Mouse (Mus musculus) embryonic facial prominence, embryonic 15.5 days (tissue): ENCODE measurements around the gene Decr2. TPM values are rescaled to one million over a fixed set of nuclear protein-coding genes. Genes with fewer than 3 reads are reported as not detected.
"Not testable (repeated sequence)": the region's sequence is repeated elsewhere in the genome, so short reads cannot be mapped to it uniquely, and the experiment has no call there.

Source experiments
- ATAC-seq: fragments of 200-750 bp; cut with Nextera tagmentation; 2 replicates; pipeline ENCODE4 v1.8.0; 2017; ENCODE audit warnings: low read depth, moderate TSS enrichment; ENCODE audit not compliant: insufficient number of reproducible peaks, low FRiP score, low TSS enrichment
- H3K27ac ChIP-seq: fragments of 300-500 bp; sonication (generic); replicated peaks from 2 replicates; pipeline ENCODE4 v1.5.1; 2015; ENCODE audit warnings: mild to moderate bottlenecking, inconsistent platforms
- H3K27me3 ChIP-seq: fragments of 300-500 bp; sonication (generic); 2 replicates; pipeline ENCODE4 v1.6.1; 2015; ENCODE audit warnings: inconsistent platforms
- H3K36me3 ChIP-seq: fragments of 300-500 bp; sonication (generic); 2 replicates; pipeline ENCODE4 v1.6.1; 2015; ENCODE audit warnings: mild to moderate bottlenecking, inconsistent platforms
- H3K4me1 ChIP-seq: fragments of 300-500 bp; sonication (generic); 2 replicates; pipeline ENCODE4 v1.6.1; 2015; ENCODE audit warnings: inconsistent platforms
- H3K4me2 ChIP-seq: fragments of 300-500 bp; sonication (generic); replicated peaks from 2 replicates; pipeline ENCODE4 v1.6.1; 2015; ENCODE audit warnings: mild to moderate bottlenecking, inconsistent platforms
- H3K4me3 ChIP-seq: fragments of 300-500 bp; sonication (generic); replicated peaks from 2 replicates; pipeline ENCODE4 v1.5.1; 2015; ENCODE audit warnings: mild to moderate bottlenecking, inconsistent platforms
- H3K9ac ChIP-seq: fragments of 300-500 bp; sonication (generic); 2 replicates; pipeline ENCODE4 v1.6.1; 2015; ENCODE audit warnings: inconsistent platforms
- H3K9me3 ChIP-seq: fragments of 300-500 bp; sonication (generic); replicated peaks from 2 replicates; pipeline ENCODE4 v1.6.1; 2016; ENCODE audit warnings: inconsistent platforms
- WGBS: fragments of 180-500 bp; shearing (Covaris S2); methylation state at CpG from one replicate; pipeline ENCODE4 v1.1.7; 2015; 5-methylcytosine and 5-hydroxymethylcytosine counted together
- polyA plus RNA-seq: library from polyadenylated mRNA; unstranded; fragments of >200 nt; fragmentation: Nextera tagmentation; extraction: Ambion mirVana; gene quantifications from 2 replicates; pipeline ENCODE4 v1.2.1, GENCODE M21; 2015

Decr2 gene
- polyA plus RNA-seq, 1 experiment from 2014 or later = 42.6 TPM

DNA sequence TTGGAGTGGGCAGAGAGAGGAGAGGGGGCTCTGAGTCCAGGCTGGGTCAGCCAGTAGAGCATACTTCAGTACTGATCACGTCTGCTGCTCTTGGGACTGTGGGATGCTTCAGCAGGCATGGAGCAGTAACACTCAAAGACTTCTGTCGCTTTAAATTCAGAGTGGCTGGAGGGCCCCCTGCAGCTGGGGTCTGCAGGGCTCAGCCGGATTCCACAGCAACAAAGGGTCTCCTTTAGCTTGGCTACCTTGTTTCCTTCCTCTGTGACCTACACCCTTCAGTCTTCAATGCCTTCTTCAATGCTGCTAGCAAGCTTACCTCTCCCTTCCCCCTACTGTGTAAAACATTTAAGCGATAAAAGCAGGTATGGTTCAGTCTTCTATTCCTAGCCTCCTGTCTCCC lies 20.9 kb upstream of the Decr2 start:
- no peaks in the 10 kb centered on the region for H3K36me3 ChIP-seq
- no peak overlapping the region for H3K9ac ChIP-seq
- H3K9me3 ChIP-seq = no peaks in the 10 kb centered on the region
- no peak overlapping the region for H3K4me3 ChIP-seq
- H3K4me1 ChIP-seq = peaks cover 12% of the 10 kb centered on the region
- whole genome bisulfite sequencing = 3% methylated on average over 4 of the region's 4 CpGs
- ATAC-seq = no peak
- no peak overlapping the region for H3K27ac ChIP-seq
- peaks cover 61% of the 10 kb centered on the region for H3K27me3 ChIP-seq
- H3K4me2 ChIP-seq = no peak overlapping the region

- H3K9me3 ChIP-seq = no peaks in the 10 kb centered on the region
- no peak overlapping the region for H3K27ac ChIP-seq
- no peak for ATAC-seq
- no peak overlapping the region for H3K9ac ChIP-seq
- H3K36me3 ChIP-seq = no peaks in the 10 kb centered on the region
- WGBS = 25% methylated on average over 4 of the region's 4 CpGs
- peaks cover 12% of the 10 kb centered on the region for H3K4me1 ChIP-seq
- no peak overlapping the region for H3K4me2 ChIP-seq
- H3K4me3 ChIP-seq = no peak overlapping the region
- H3K27me3 ChIP-seq = peaks cover 52% of the 10 kb centered on the region
Observed at GRCm38 (mm10) chr17:26110156-26110555, 20.0 kb upstream of the Decr2 start.

DNA sequence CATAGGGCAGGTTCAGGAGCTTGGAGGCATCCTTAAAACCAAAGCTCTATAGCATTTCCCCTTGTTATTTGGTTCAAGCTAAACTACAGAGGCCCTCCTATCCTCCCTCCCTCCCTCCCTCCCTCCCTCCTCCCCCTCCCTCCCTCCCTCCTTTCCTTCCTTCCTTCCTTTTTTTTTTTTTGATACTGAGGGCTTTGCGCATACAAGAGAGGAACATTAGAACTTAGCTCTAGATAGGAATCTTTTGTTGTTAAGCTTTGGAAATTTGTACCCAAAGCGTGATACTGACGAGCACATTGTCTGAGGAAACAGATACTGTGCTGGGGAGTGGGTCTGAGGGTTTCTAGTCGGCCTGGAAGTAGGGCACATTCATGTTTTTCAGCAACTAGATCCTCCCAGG lies 15.5 kb upstream of the Decr2 start:
- 52% methylated on average over 4 of the region's 4 CpGs for WGBS
- peaks cover 7% of the 10 kb centered on the region for H3K27me3 ChIP-seq
- no peak overlapping the region for H3K9ac ChIP-seq
- H3K27ac ChIP-seq = no peak overlapping the region
- H3K9me3 ChIP-seq = no peaks in the 10 kb centered on the region
- no peaks in the 10 kb centered on the region for H3K4me1 ChIP-seq
- H3K36me3 ChIP-seq = no peaks in the 10 kb centered on the region
- H3K4me3 ChIP-seq = no peak overlapping the region
- no peak for ATAC-seq
- no peak overlapping the region for H3K4me2 ChIP-seq

GRCm38 (mm10) chr17:26101478-26101877 lies 11.3 kb upstream of the Decr2 start:
- no peak for ATAC-seq
- no peak overlapping the region for H3K4me3 ChIP-seq
- no peak overlapping the region for H3K9ac ChIP-seq
- no peaks in the 10 kb centered on the region for H3K27me3 ChIP-seq
- H3K9me3 ChIP-seq = no peaks in the 10 kb centered on the region
- no peaks in the 10 kb centered on the region for H3K36me3 ChIP-seq
- H3K4me1 ChIP-seq = no peaks in the 10 kb centered on the region
- H3K27ac ChIP-seq = no peak overlapping the region
- WGBS = 35% methylated on average over 4 of the region's 4 CpGs
- H3K4me2 ChIP-seq = no peak overlapping the region

- no peaks in the 10 kb centered on the region for H3K27me3 ChIP-seq
- H3K4me2 ChIP-seq = no peak overlapping the region
- H3K36me3 ChIP-seq = no peaks in the 10 kb centered on the region
- ATAC-seq = no peak
- peaks cover 5% of the 10 kb centered on the region; the same call in 1 of the 2 replicates for H3K4me1 ChIP-seq
- H3K9me3 ChIP-seq = no peaks in the 10 kb centered on the region
- no peak overlapping the region for H3K4me3 ChIP-seq
- no peak overlapping the region for H3K27ac ChIP-seq
- 31% methylated on average over 2 of the region's 2 CpGs for WGBS
- no peak overlapping the region for H3K9ac ChIP-seq
Observed at GRCm38 (mm10) chr17:26100166-26100565, 10.0 kb upstream of the Decr2 start.

DNA sequence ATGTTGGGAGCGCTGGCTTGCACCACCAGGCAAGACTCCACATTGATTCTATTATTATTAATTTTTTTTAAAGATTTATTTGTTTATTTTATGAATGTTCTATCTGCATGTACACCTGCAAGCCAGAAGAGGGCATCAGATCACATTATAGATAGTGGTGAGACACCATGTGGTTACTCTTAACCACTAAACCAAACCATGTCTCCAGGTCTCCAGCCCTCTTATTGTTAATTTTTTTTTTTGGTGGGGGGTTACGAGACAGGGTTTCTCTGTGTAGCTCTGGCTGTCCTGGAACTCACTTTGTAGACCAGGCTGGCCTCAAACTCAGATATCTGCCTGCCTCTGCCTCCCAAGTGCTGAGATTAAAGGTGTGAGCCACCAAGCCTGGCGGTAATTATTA lies 9.2 kb upstream of the Decr2 start:
- not testable (repeated sequence) for H3K9ac ChIP-seq, ATAC-seq, H3K36me3 ChIP-seq, H3K9me3 ChIP-seq, H3K4me2 ChIP-seq, H3K4me3 ChIP-seq, H3K27me3 ChIP-seq, H3K27ac ChIP-seq
- peaks cover 14% of the 10 kb centered on the region for H3K4me1 ChIP-seq
- 55% methylated on average over 3 of the region's 3 CpGs for whole genome bisulfite sequencing

DNA sequence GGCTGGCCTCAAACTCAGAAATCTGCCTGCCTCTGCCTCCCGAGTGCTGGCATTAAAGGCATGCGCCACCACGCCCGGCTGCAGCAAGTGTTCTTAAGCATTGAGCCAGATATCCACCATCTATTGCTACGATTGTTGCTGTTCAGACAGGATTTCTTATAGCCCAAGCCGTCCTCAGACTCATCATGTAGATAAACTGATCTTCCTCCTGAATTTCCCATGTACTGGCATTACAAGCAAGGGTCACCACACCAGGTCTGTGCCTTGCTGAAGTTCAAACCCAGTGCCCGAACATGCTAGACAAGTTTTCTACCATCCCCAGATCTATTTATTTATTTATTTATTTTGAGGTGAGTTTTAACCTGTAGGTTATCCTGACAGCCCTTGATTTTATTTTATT lies 8.3 kb upstream of the Decr2 start:
- no peak overlapping the region for H3K27ac ChIP-seq
- H3K4me1 ChIP-seq = peaks cover 15% of the 10 kb centered on the region
- no peak overlapping the region for H3K4me3 ChIP-seq
- WGBS = 89% methylated on average over 7 of the region's 7 CpGs
- H3K4me2 ChIP-seq = no peak overlapping the region
- H3K27me3 ChIP-seq = no peaks in the 10 kb centered on the region
- H3K9ac ChIP-seq = no peak overlapping the region
- H3K36me3 ChIP-seq = no peaks in the 10 kb centered on the region
- ATAC-seq = no peak
- H3K9me3 ChIP-seq = no peaks in the 10 kb centered on the region

- Histone ChIP-seq H3K36me3 (no peaks in the 10 kb centered on the region; the same call in 1 of the 2 replicates), H3K27ac (peak within 1 kb of the TSS; percentile 71), H3K27me3 (no peaks in the 10 kb centered on the region), H3K4me2 (peak within 1 kb of the TSS; percentile 85), H3K4me1 (peaks cover 15% of the 10 kb centered on the region), H3K9me3 (no peaks in the 10 kb centered on the region), H3K9ac (peak within 1 kb of the TSS; percentile 74), H3K4me3 (peak within 1 kb of the TSS; percentile 72)
- WGBS = 1% methylated on average over 47 of the region's 47 CpGs
- 0 out of 2 replicates have a peak, but pooled peaks have one; percentile 63 for ATAC-seq
Observed at GRCm38 (mm10) chr17:26095121-26095740, 5.1 kb upstream of the Decr2 start, which contains the start of gene Nme4. Nme4 (minus strand) TSS chr17:26095602.

- H3K27me3 ChIP-seq = no peaks in the 10 kb centered on the region
- peak overlapping the region; percentile 85 for H3K4me2 ChIP-seq
- peak overlapping the region; percentile 71 for H3K27ac ChIP-seq
- H3K36me3 ChIP-seq = no peaks in the 10 kb centered on the region; the same call in 1 of the 2 replicates
- no peak for ATAC-seq
- H3K9ac ChIP-seq = peak overlapping the region; percentile 74
- H3K4me3 ChIP-seq = peak overlapping the region; percentile 72
- H3K9me3 ChIP-seq = no peaks in the 10 kb centered on the region
- WGBS = 20% methylated on average over 9 of the region's 9 CpGs
- peaks cover 18% of the 10 kb centered on the region for H3K4me1 ChIP-seq
Observed at GRCm38 (mm10) chr17:26094531-26095110, 4.5 kb upstream of the Decr2 start.

GRCm38 (mm10) chr17:26087059-26087564 lies 3.0 kb downstream of the Decr2 start:
- peaks cover 11% of the 10 kb centered on the region; the same call in 1 of the 2 replicates for H3K36me3 ChIP-seq

GRCm38 (mm10) chr17:26080867-26081266 lies 9.3 kb downstream of the Decr2 start:
- Histone ChIP-seq H3K4me2 (no peak overlapping the region), H3K4me1 (no peaks in the 10 kb centered on the region), H3K9me3 (no peaks in the 10 kb centered on the region), H3K27me3 (no peaks in the 10 kb centered on the region), H3K9ac (no peak overlapping the region), H3K4me3 (no peak overlapping the region), H3K36me3 (peaks cover 11% of the 10 kb centered on the region; the same call in 1 of the 2 replicates), H3K27ac (no peak overlapping the region)
- 46% methylated on average over 2 of the region's 2 CpGs for WGBS
- ATAC-seq = no peak

More at GRCm38 (mm10) chr17:26087059-26087564, 3.0 kb downstream of the Decr2 start:
- Histone ChIP-seq H3K4me1 (0 out of 2 replicates have a peak, but pooled peaks cover 6% of the 10 kb centered on the region), H3K4me3 (no peak overlapping the region), H3K9ac (no peak overlapping the region), H3K27ac (no peak overlapping the region), H3K9me3 (no peaks in the 10 kb centered on the region), H3K27me3 (no peaks in the 10 kb centered on the region), H3K4me2 (no peak overlapping the region)
- 89% methylated on average over 9 of the region's 9 CpGs for WGBS
- ATAC-seq = no peak
